Mouse (Mus musculus) stomach, embryonic 16.5 days (tissue): ENCODE measurements around the gene Tex12. TPM values are rescaled to one million over a fixed set of nuclear protein-coding genes. Genes with fewer than 3 reads are reported as not detected.

Experiments
- polyA plus RNA-seq: library from polyadenylated mRNA; unstranded; fragments of >200 nt; fragmentation: Nextera tagmentation; extraction: Ambion mirVana; gene quantifications from 2 replicates; pipeline ENCODE4 v1.2.1, GENCODE M21; 2015

The Tex12 gene
- polyA plus RNA-seq, 1 experiment from 2014 or later, result 0.13 TPM

Other genes starting within 250 kb of the Tex12 start
- 229 and 338 TPM in 2 replicates for gene Rpl10-ps3, start 216.4 kb downstream of the Tex12 start, polyA plus RNA-seq
- gene Plet1, start 66.8 kb downstream of the Tex12 start, polyA plus RNA-seq, result 17.9 and 25.0 TPM in 2 replicates
- gene Pts, start 32.6 kb downstream of the Tex12 start, polyA plus RNA-seq, result 85.1 and 91.8 TPM in 2 replicates
- gene Il18, start 6.5 kb downstream of the Tex12 start, polyA plus RNA-seq, result 21.1 and 24.3 TPM in 2 replicates
- gene Bco2, start 6.1 kb downstream of the Tex12 start, polyA plus RNA-seq, result 2.0 and 2.2 TPM in 2 replicates
- gene Sdhd, start 42.5 kb upstream of the Tex12 start, polyA plus RNA-seq, result 380 and 381 TPM in 2 replicates
- 204 and 234 TPM in 2 replicates for gene Timm8b, start 42.6 kb upstream of the Tex12 start, polyA plus RNA-seq
- 3.7 and 3.9 TPM in 2 replicates for gene Pih1d2, start 56.0 kb upstream of the Tex12 start, polyA plus RNA-seq
- gene Nkapd1, start 56.1 kb upstream of the Tex12 start, polyA plus RNA-seq, result 15.5 and 18.2 TPM in 2 replicates
- 40.5 and 49.8 TPM in 2 replicates for gene Dlat, start 98.5 kb upstream of the Tex12 start, polyA plus RNA-seq
- 8.7 and 9.7 TPM in 2 replicates for gene Dixdc1, start 178.2 kb upstream of the Tex12 start, polyA plus RNA-seq
- 13.6 and 14.2 TPM in 2 replicates for gene 2310030G06Rik, start 185.2 kb upstream of the Tex12 start, polyA plus RNA-seq
- gene Cryab, start 190.0 kb upstream of the Tex12 start, polyA plus RNA-seq, result 104 and 143 TPM in 2 replicates
- gene Hspb2, start 191.0 kb upstream of the Tex12 start, polyA plus RNA-seq, result 9.0 and 27.1 TPM in 2 replicates
- gene Fdxacb1, start 206.9 kb upstream of the Tex12 start, polyA plus RNA-seq, result 11.1 and 11.7 TPM in 2 replicates
- 36.7 and 40.5 TPM in 2 replicates for gene Alg9, start 213.7 kb upstream of the Tex12 start, polyA plus RNA-seq
- 28.5 and 31.1 TPM in 2 replicates for gene 1110032A03Rik, start 214.2 kb upstream of the Tex12 start, polyA plus RNA-seq